Mouse (Mus musculus) thymus, adult 2 months (tissue): Measurements from ENCODE around the gene Cep104. TPM values are rescaled to one million over a fixed set of nuclear protein-coding genes. Genes with fewer than 3 reads are reported as not detected.

Experiments
- DNase-seq: peaks from one replicate; pipeline ENCODE4 v3.0.0; 2021
- H3K27ac ChIP-seq: fragments of 200-500 bp; 2 replicates; pipeline ENCODE4 v1.5.1; 2012; ENCODE audit warnings: low read length, control low read depth; ENCODE audit not compliant: control insufficient read depth, insufficient read depth
- H3K27me3 ChIP-seq: fragments of 200-500 bp; 2 replicates; pipeline ENCODE4 v1.6.1; 2012; ENCODE audit warnings: mild to moderate bottlenecking, low read length, moderate library complexity, mixed read lengths; ENCODE audit not compliant: control insufficient read depth, insufficient read depth
- H3K36me3 ChIP-seq: fragments of 200-500 bp; 2 replicates; pipeline ENCODE4 v1.6.1; 2012; ENCODE audit warnings: mild to moderate bottlenecking, low read length, moderate library complexity; ENCODE audit not compliant: control insufficient read depth, insufficient read depth
- H3K4me1 ChIP-seq: fragments of 200-500 bp; replicated peaks from 2 replicates; pipeline ENCODE4 v1.6.1; 2012; ENCODE audit warnings: low read length; ENCODE audit not compliant: control insufficient read depth, insufficient read depth
- H3K4me3 ChIP-seq: fragments of 200-500 bp; 2 replicates; pipeline ENCODE4 v1.5.1; 2012; ENCODE audit warnings: mild to moderate bottlenecking, low read length, control low read depth, moderate library complexity; ENCODE audit not compliant: control insufficient read depth, insufficient read depth
- CTCF ChIP-seq: fragments of 200-500 bp; IDR thresholded peaks from 2 replicates; pipeline ENCODE4 v1.5.1; 2012; ENCODE audit warnings: mild to moderate bottlenecking, control low read depth, low read length, moderate library complexity, borderline replicate concordance; ENCODE audit not compliant: control insufficient read depth, poor library complexity, insufficient read depth; ENCODE audit errors: extremely low read depth
- POLR2A ChIP-seq: fragments of 200-500 bp; IDR thresholded peaks from 2 replicates; pipeline ENCODE4 v1.6.1; 2012; ENCODE audit warnings: mild to moderate bottlenecking, low read length, control low read depth, moderate library complexity; ENCODE audit not compliant: control insufficient read depth, poor library complexity, insufficient read depth; ENCODE audit errors: extremely low read depth
- WGBS: fragments of 180-500 bp; shearing (Covaris S2); methylation state at CpG from one replicate; pipeline ENCODE4 v1.1.7; 2018; 5-methylcytosine and 5-hydroxymethylcytosine counted together
- polyA plus RNA-seq: library from polyadenylated mRNA; depleted of rRNA; stranded (reverse); fragments of >200 nt; gene quantifications from 2 replicates; pipeline ENCODE4 v1.2.3, GENCODE M21; 2012

Cep104 gene
- polyA plus RNA-seq, 1 experiment = 24.5 TPM

DNA sequence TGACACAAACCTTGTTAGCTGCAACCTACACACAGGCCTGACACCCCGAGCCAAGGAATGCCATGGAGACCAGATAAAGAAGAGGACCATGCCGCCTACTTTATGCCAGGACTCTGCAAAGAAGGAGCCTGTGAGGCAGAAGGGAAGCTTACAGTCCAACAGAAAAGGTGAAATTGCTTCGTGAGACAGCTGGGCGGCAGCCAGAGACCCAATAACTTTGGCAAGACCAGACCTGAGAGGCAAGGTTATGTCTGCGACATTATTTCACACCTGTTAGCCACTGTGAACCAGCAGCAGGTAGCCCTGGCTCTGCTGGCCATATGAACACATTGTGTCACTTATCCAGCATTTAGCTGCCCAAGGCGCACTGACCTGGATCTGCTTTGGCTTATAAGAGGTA lies 29.3 kb upstream of the Cep104 start:
- Histone ChIP-seq H3K27ac (no peak overlapping the region), H3K4me1 (no peaks in the 10 kb centered on the region), H3K4me3 (no peak overlapping the region), H3K36me3 (no peaks in the 10 kb centered on the region), H3K27me3 (no peaks in the 10 kb centered on the region; the same call in 1 of the 2 replicates)
- no peak for DNase-seq
- WGBS = 87% methylated on average over 6 of the region's 6 CpGs
- TF ChIP-seq CTCF = no peak
- no peak for TF ChIP-seq POLR2A

DNA sequence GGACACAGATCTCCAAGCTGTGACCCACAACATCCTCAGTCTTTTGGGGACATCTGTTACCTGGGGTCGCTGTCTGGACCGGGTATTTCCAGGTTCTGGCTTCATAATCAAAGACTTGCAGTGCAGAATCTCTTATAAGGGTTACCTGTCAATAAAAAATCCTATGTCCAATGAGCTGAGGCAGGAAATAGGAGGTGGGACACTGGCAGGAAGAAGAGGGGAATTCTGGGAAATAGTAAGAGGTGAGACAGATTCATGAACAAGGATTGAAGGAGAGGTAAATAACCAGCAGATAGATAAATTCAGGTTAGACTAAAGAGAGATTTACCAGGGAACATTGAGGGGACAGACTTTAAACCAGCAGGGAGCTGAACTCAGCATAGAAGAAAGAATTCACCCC lies 24.6 kb upstream of the Cep104 start:
- no peak for DNase-seq
- H3K27ac ChIP-seq = no peak overlapping the region
- no peaks in the 10 kb centered on the region for H3K4me1 ChIP-seq
- H3K27me3 ChIP-seq = no peaks in the 10 kb centered on the region
- no peak for TF ChIP-seq POLR2A
- H3K4me3 ChIP-seq = no peak overlapping the region
- WGBS = 80% methylated on average over 2 of the region's 2 CpGs
- no peaks in the 10 kb centered on the region for H3K36me3 ChIP-seq

GRCm38 (mm10) chr4:153951150-153951549 lies 23.8 kb upstream of the Cep104 start:
- Histone ChIP-seq H3K27me3 (no peaks in the 10 kb centered on the region), H3K4me3 (no peak overlapping the region), H3K4me1 (no peaks in the 10 kb centered on the region), H3K36me3 (no peaks in the 10 kb centered on the region), H3K27ac (no peak overlapping the region)
- DNase-seq = no peak
- TF ChIP-seq POLR2A = no peak
- no peak for TF ChIP-seq CTCF
- WGBS = 54% methylated on average over 3 of the region's 3 CpGs

- Histone ChIP-seq H3K4me1 (no peaks in the 10 kb centered on the region), H3K27me3 (no peaks in the 10 kb centered on the region), H3K4me3 (no peak overlapping the region), H3K36me3 (no peaks in the 10 kb centered on the region), H3K27ac (no peak overlapping the region)
- WGBS = 57% methylated on average over 5 of the region's 5 CpGs
- no peak for TF ChIP-seq CTCF
- TF ChIP-seq POLR2A = no peak
- DNase-seq = no peak
Measured at GRCm38 (mm10) chr4:153951692-153952091, 23.3 kb upstream of the Cep104 start.

DNA sequence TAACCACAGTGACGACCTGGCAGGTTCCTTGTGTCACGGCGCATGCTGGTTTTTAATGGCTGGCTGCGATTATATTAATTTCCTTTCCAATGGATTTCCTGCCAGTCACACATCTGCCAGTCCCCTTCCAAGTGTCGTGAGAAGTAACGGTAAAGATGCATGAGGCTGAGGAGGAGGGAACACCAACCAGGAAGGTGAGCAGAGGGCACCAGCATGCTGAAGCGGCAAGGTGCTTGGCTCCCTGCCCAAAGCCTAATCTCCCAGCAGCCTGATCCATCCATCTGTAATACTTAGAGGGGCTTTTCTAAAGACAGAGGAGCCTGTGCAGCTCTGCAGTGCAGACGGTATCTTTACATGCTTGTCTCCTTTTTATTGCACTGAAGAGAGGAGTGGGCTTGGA lies 19.3 kb upstream of the Cep104 start:
- TF ChIP-seq CTCF (no peak), POLR2A (no peak)
- Histone ChIP-seq H3K36me3 (no peaks in the 10 kb centered on the region), H3K27ac (no peak overlapping the region), H3K4me3 (no peak overlapping the region), H3K4me1 (peaks cover 5% of the 10 kb centered on the region), H3K27me3 (no peaks in the 10 kb centered on the region)
- 93% methylated on average over 8 of the region's 8 CpGs for WGBS
- no peak for DNase-seq

- TF ChIP-seq POLR2A = peak; percentile 66
- TF ChIP-seq CTCF = peak; percentile 40; the same call in 1 of the 2 replicates
- WGBS = 2% methylated on average over 67 of the region's 67 CpGs
- Histone ChIP-seq H3K27me3 (no peaks in the 10 kb centered on the region), H3K27ac (peak within 1 kb of the TSS; percentile 41), H3K36me3 (0 out of 2 replicates have a peak, but pooled peaks cover 7% of the 10 kb centered on the region), H3K4me1 (peaks cover 5% of the 10 kb centered on the region), H3K4me3 (peak within 1 kb of the TSS; percentile 74)
- peak; percentile 97 for DNase-seq
Measured at GRCm38 (mm10) chr4:153956569-153957405, 18.2 kb upstream of the Cep104 start, which contains the start of gene A430005L14Rik. Gene A430005L14Rik (plus strand): TSS chr4:153957237.
